Mouse (Mus musculus) myocyte (in vitro differentiated cells): ENCODE data around the gene Srgap3. TPM values are rescaled to one million over a fixed set of nuclear protein-coding genes. Genes with fewer than 3 reads are reported as not detected.

Experiments used
- H3K27me3 ChIP-seq: one replicate; pipeline ENCODE4 v1.6.1; 2011; ENCODE audit not compliant: control insufficient read depth, insufficient read depth, insufficient read length
- H3K36me3 ChIP-seq: one replicate; pipeline ENCODE4 v1.6.1; 2011; ENCODE audit not compliant: control insufficient read depth, insufficient read depth
- H3K4me2 ChIP-seq: one replicate; pipeline ENCODE4 v1.6.1; 2011; ENCODE audit warnings: low read depth, control low read depth
- H3K4me3 ChIP-seq: one replicate; pipeline ENCODE4 v1.5.1; 2011; ENCODE audit warnings: mild to moderate bottlenecking, control low read depth, moderate library complexity
- H3K79me2 ChIP-seq: one replicate; pipeline ENCODE4 v1.6.1; 2011; ENCODE audit not compliant: control insufficient read depth, insufficient read depth
- H3ac ChIP-seq: one replicate; pipeline ENCODE4 v1.6.1; 2011; ENCODE audit not compliant: control insufficient read depth, insufficient read length
- CEBPB ChIP-seq: IDR thresholded peaks from 2 replicates; pipeline ENCODE4 v1.6.1; 2011; ENCODE audit warnings: mild to moderate bottlenecking, moderate library complexity; ENCODE audit not compliant: poor library complexity, insufficient read depth, severe bottlenecking
- E2F4 ChIP-seq: IDR thresholded peaks from one replicate; pipeline ENCODE4 v1.6.1; 2011; ENCODE audit warnings: mild to moderate bottlenecking, control low read depth, moderate library complexity; ENCODE audit not compliant: insufficient read depth
- MAX ChIP-seq: IDR thresholded peaks from one replicate; pipeline ENCODE4 v1.6.1; 2011; ENCODE audit warnings: low read depth, mild to moderate bottlenecking, control low read depth
- MYOD1 ChIP-seq, 3 experiments: IDR thresholded peaks; one replicate each; pipeline ENCODE4 v1.6.1; 2011; ENCODE audit warnings: control low read depth in 2 of 3, low read depth in 2 of 3, mild to moderate bottlenecking in 2 of 3, moderate library complexity in 1 of 3; ENCODE audit not compliant: insufficient read length in 2 of 3, control insufficient read depth in 1 of 3
- MYOG ChIP-seq, 3 experiments: IDR thresholded peaks; one replicate each; pipeline ENCODE4 v1.6.1; 2011; ENCODE audit warnings: control low read depth in 2 of 3, low read depth in 2 of 3, mild to moderate bottlenecking in 2 of 3; ENCODE audit not compliant: insufficient read length in 2 of 3, control insufficient read depth in 1 of 3, insufficient read depth in 1 of 3
- POLR2A ChIP-seq: IDR thresholded peaks from one replicate; pipeline ENCODE4 v1.6.1; 2011; ENCODE audit warnings: low read depth, mild to moderate bottlenecking, control low read depth, moderate library complexity; ENCODE audit not compliant: insufficient read length
- POLR2AphosphoS2 ChIP-seq: IDR thresholded peaks from one replicate; pipeline ENCODE4 v1.6.1; 2011; ENCODE audit warnings: low read depth, control low read depth; ENCODE audit not compliant: insufficient read length
- REST ChIP-seq: IDR thresholded peaks from one replicate; pipeline ENCODE4 v1.6.1; 2011; ENCODE audit warnings: mild to moderate bottlenecking, control low read depth, moderate library complexity; ENCODE audit not compliant: insufficient read depth, insufficient read length
- SRF ChIP-seq: IDR thresholded peaks from one replicate; pipeline ENCODE4 v1.6.1; 2011; ENCODE audit warnings: low read depth; ENCODE audit not compliant: control insufficient read depth, insufficient read length
- TCF12 ChIP-seq: IDR thresholded peaks from one replicate; pipeline ENCODE4 v1.6.1; 2011; ENCODE audit warnings: mild to moderate bottlenecking, control low read depth; ENCODE audit not compliant: poor library complexity, insufficient read depth, severe bottlenecking
- TCF3 ChIP-seq: IDR thresholded peaks from one replicate; pipeline ENCODE4 v1.6.1; 2011; ENCODE audit warnings: low read depth, control low read depth; ENCODE audit not compliant: insufficient read length
- USF1 ChIP-seq: IDR thresholded peaks from one replicate; pipeline ENCODE4 v1.6.1; 2011; ENCODE audit warnings: low read depth, mild to moderate bottlenecking, control low read depth, moderate library complexity
- polyA plus RNA-seq: library from polyadenylated mRNA; unstranded; fragments of >200 nt; fragmentation: generic; extraction: Trizol; gene quantifications from one replicate; pipeline ENCODE4 v1.2.1, GENCODE M21; 2012; ENCODE audit warnings: missing spikeins

Gene Srgap3
- polyA plus RNA-seq, 1 experiment, result 6.9 TPM

- Histone ChIP-seq H3K27me3 (no peaks in the 10 kb centered on the region), H3K79me2 (no peaks in the 10 kb centered on the region), H3K4me3 (no peak overlapping the region), H3K36me3 (no peaks in the 10 kb centered on the region), H3K4me2 (no peak overlapping the region), H3ac (no peak overlapping the region)
- TF ChIP-seq MAX, result no peak
These were observed 138.3 kb downstream of the Srgap3 start for GRCm38 (mm10) chr6:112808738-112809137.

DNA sequence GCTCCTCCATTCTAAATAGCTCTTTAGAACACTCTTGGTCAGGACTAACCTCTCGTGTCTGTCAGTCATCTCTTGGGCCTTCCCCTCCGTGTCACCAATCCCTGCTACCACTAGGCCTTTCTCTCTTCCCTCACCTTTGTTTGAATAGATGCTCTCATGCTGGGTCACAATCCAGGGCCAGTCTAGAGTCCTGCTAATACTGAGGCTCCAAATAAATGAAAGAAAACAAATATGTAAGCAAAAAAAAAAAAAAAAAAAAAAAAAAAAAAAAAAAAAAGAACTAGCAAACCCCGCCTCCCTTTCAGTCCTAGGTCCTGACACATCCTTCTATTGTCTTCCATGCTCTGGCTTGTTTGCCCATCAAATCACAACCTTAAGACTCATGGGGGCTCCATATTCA, 145.1 kb downstream of the Srgap3 start:
- Histone ChIP-seq H3K4me2 (no peak overlapping the region), H3K79me2 (no peaks in the 10 kb centered on the region), H3ac (no peak overlapping the region), H3K36me3 (no peaks in the 10 kb centered on the region), H3K27me3 (no peaks in the 10 kb centered on the region), H3K4me3 (no peak overlapping the region)
- TF ChIP-seq TCF12 (no peak), MYOD1 (IDR thresholded peaks at IDR 0.05; ENCODE audit: control insufficient read depth in 1 of 3, insufficient read length in 2 of 3, low read depth in 2 of 3) (no peak), REST (no peak), CEBPB (no peak), MAX (no peak), SRF (no peak), POLR2AphosphoS2 (no peak), POLR2A (no peak), MYOG (IDR thresholded peaks at IDR 0.05; ENCODE audit: control insufficient read depth in 1 of 3, insufficient read depth in 1 of 3, insufficient read length in 2 of 3, low read depth in 2 of 3) (no peak), E2F4 (no peak), USF1 (no peak), TCF3 (no peak)

DNA sequence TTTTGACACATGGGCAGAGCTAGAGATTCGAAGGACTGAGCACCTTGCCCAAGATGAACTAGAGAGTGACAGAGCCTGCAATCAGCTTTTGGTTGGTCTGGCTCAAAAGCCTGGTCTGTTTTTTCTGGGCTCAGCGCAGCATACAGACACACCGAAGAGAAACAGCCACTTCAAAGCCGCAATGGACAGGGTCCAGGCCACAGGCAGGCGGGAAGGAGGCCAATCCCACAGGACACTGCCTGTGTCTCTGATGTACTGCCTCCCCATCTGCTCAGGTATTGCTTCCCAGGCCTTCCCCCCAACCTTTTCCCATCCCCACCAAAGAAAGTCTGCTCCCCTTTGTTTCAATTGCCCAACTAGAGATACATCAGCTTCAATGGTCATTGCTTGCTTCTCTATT, 148.7 kb downstream of the Srgap3 start:
- no peak for TF ChIP-seq TCF3
- no peak for TF ChIP-seq TCF12
- TF ChIP-seq MYOG (IDR thresholded peaks at IDR 0.05; ENCODE audit: control insufficient read depth in 1 of 3, insufficient read depth in 1 of 3, insufficient read length in 2 of 3, low read depth in 2 of 3), result peak in 1 of 3 experiments; percentile 18
- no peak for TF ChIP-seq SRF
- TF ChIP-seq MAX, result no peak
- TF ChIP-seq CEBPB, result no peak
- no peak for TF ChIP-seq POLR2AphosphoS2
- Histone ChIP-seq H3ac (no peak overlapping the region), H3K36me3 (no peaks in the 10 kb centered on the region), H3K79me2 (no peaks in the 10 kb centered on the region), H3K4me2 (no peak overlapping the region), H3K27me3 (no peaks in the 10 kb centered on the region), H3K4me3 (no peak overlapping the region)

GRCm38 (mm10) chr6:112796607-112797006, 150.5 kb downstream of the Srgap3 start:
- Histone ChIP-seq H3K4me2 (peak overlapping the region; percentile 16), H3K4me3 (no peak overlapping the region), H3K27me3 (no peaks in the 10 kb centered on the region), H3K36me3 (no peaks in the 10 kb centered on the region), H3K79me2 (no peaks in the 10 kb centered on the region), H3ac (no peak overlapping the region)
- TF ChIP-seq MYOG (IDR thresholded peaks at IDR 0.05; ENCODE audit: control insufficient read depth in 1 of 3, insufficient read depth in 1 of 3, insufficient read length in 2 of 3, low read depth in 2 of 3) (no peak), USF1 (no peak), TCF3 (no peak), REST (no peak), TCF12 (no peak), POLR2AphosphoS2 (no peak), MYOD1 (IDR thresholded peaks at IDR 0.05; ENCODE audit: control insufficient read depth in 1 of 3, insufficient read length in 2 of 3, low read depth in 2 of 3) (no peak)

DNA sequence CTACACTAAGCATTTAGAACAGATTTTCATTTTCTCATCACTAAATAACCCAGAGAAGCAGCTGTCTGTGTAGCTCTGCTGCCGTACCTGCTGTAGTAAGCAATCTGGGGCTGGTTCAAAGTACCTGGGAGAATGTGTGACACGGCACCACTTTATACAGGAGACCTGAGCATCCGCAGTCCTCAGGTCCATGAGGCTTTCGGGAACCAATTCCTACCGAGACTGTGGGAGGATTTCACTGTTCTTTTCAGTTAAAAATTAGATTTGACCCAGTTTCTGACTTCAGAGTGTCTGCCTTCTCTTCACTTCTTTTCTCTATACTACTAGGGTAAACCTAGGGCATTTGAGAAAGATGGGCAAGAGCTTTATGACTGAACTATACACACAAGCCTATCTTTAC, 153.2 kb downstream of the Srgap3 start:
- Histone ChIP-seq H3K4me2 (no peak overlapping the region), H3K27me3 (no peaks in the 10 kb centered on the region), H3K36me3 (no peaks in the 10 kb centered on the region), H3K4me3 (no peak overlapping the region), H3K79me2 (no peaks in the 10 kb centered on the region), H3ac (no peak overlapping the region)
- no peak for TF ChIP-seq REST
- TF ChIP-seq MYOG (IDR thresholded peaks at IDR 0.05; ENCODE audit: control insufficient read depth in 1 of 3, insufficient read depth in 1 of 3, insufficient read length in 2 of 3, low read depth in 2 of 3), result no peak
- no peak for TF ChIP-seq POLR2AphosphoS2
- no peak for TF ChIP-seq SRF
- no peak for TF ChIP-seq MAX
- no peak for TF ChIP-seq POLR2A
- TF ChIP-seq CEBPB, result no peak

- Histone ChIP-seq H3K79me2 (no peaks in the 10 kb centered on the region), H3K4me3 (no peak overlapping the region), H3K27me3 (no peaks in the 10 kb centered on the region), H3ac (no peak overlapping the region), H3K4me2 (no peak overlapping the region), H3K36me3 (no peaks in the 10 kb centered on the region)
- TF ChIP-seq SRF (no peak), POLR2AphosphoS2 (no peak), CEBPB (no peak), USF1 (no peak), TCF12 (no peak), MYOD1 (IDR thresholded peaks at IDR 0.05; ENCODE audit: control insufficient read depth in 1 of 3, insufficient read length in 2 of 3, low read depth in 2 of 3) (no peak), POLR2A (no peak), REST (no peak), TCF3 (no peak), MYOG (IDR thresholded peaks at IDR 0.05; ENCODE audit: control insufficient read depth in 1 of 3, insufficient read depth in 1 of 3, insufficient read length in 2 of 3, low read depth in 2 of 3) (no peak)
These were observed 157.2 kb downstream of the Srgap3 start for GRCm38 (mm10) chr6:112789901-112790300.
